Mouse (Mus musculus) T-helper 17 cell (primary cell): ENCODE data around the gene Tex35.

ENCODE experiments used
- in situ Hi-C, 2 experiments: fragments of 300-600 bp; cut with MboI, MseI; formaldehyde crosslinking; loops; 1 replicate in 1 of 2; 2 replicates in 1 of 2; pipeline ENCODE4 v1.15.1; 2025; ENCODE audit warnings: high pct_unique_total_duplicates in 2 of 2

The Tex35 gene

DNA sequence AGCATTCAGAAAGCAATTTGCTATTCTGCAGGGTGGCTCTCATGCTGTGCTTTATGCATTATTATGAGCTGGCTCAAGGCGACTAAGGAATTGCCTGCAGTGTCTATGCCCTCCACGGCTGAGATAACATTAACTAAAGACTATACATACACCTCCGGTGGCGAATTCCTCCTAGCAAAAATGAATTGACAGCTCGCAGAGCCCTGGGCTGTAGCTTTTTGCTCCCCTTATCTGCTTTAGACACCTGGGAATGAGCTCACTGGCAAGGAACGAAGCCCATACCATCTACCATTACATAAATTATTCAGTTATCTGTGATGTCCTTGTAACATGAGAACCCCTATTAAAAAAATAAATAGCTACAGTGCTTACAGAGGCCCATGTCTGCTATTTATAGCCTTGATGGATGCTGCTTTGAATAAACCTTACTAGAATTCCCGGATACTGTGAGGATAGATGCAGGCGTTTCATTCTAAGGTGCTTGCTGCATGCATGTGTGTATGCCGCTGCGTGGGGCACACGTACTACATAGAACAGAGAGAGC lies 53.1 kb downstream of the Tex35 start:
- in situ Hi-C loops: no loop called here

- in situ Hi-C loops: no loop called here
These were observed 53.8 kb downstream of the Tex35 start for GRCm38 (mm10) chr1:157054659-157055058.

GRCm38 (mm10) chr1:157049886-157050285 lies 58.6 kb downstream of the Tex35 start:
- in situ Hi-C loops: no loop called here
